Mouse (Mus musculus): ENCODE results near the gene Stk32c. TPM values are rescaled to one million over a fixed set of nuclear protein-coding genes. Genes with fewer than 3 reads are reported as not detected.

The Stk32c gene
- 3.7 TPM for polyA plus RNA-seq (2015; fragmentation: Illumina TruSeq; extraction: RNeasy Lipid Tissue Mini Kit (QIAGEN cat#74804); ENCODE audit: insufficient read depth, low replicate concordance)

GRCm38 (mm10) chr7:139212754-139213745 lies at the start of gene Stk32c, which contains the start of gene Lrrc27:
Gene Stk32c, minus strand, starts transcription at chr7:139213307.
Gene Lrrc27, plus strand, starts transcription at chr7:139212988.

GRCm38 (mm10) chr7:139247881-139248614 lies 34.9 kb upstream of the Stk32c start, which contains the start of gene Pwwp2b:
Gene Pwwp2b, plus strand, starts transcription at chr7:139248482.

GRCm38 (mm10) chr7:139085629-139086194 lies 127.4 kb downstream of the Stk32c start, which contains the start of gene Dpysl4:
Gene Dpysl4, plus strand, starts transcription at chr7:139086001.

Other genes starting within 250 kb of the Stk32c start
- 0.19 TPM for gene Dpysl4, start 127.3 kb downstream of the Stk32c start, polyA plus RNA-seq (2015; fragmentation: Illumina TruSeq; extraction: RNeasy Lipid Tissue Mini Kit (QIAGEN cat#74804); ENCODE audit: insufficient read depth, low replicate concordance)
- gene Lrrc27, start 319 bp downstream of the Stk32c start, polyA plus RNA-seq (2015; fragmentation: Illumina TruSeq; extraction: RNeasy Lipid Tissue Mini Kit (QIAGEN cat#74804); ENCODE audit: insufficient read depth, low replicate concordance), result 3.1 TPM
- 2.2 TPM for gene Pwwp2b, start 35.2 kb upstream of the Stk32c start, polyA plus RNA-seq (2015; fragmentation: Illumina TruSeq; extraction: RNeasy Lipid Tissue Mini Kit (QIAGEN cat#74804); ENCODE audit: insufficient read depth, low replicate concordance)
- gene Inpp5a, start 175.8 kb upstream of the Stk32c start, polyA plus RNA-seq (2015; fragmentation: Illumina TruSeq; extraction: RNeasy Lipid Tissue Mini Kit (QIAGEN cat#74804); ENCODE audit: insufficient read depth, low replicate concordance), result 17.8 TPM

All from spleen, adult 10 weeks (tissue).